8 mouse cellular contexts compared by ENCODE assay signal in the genomic region with DNA sequence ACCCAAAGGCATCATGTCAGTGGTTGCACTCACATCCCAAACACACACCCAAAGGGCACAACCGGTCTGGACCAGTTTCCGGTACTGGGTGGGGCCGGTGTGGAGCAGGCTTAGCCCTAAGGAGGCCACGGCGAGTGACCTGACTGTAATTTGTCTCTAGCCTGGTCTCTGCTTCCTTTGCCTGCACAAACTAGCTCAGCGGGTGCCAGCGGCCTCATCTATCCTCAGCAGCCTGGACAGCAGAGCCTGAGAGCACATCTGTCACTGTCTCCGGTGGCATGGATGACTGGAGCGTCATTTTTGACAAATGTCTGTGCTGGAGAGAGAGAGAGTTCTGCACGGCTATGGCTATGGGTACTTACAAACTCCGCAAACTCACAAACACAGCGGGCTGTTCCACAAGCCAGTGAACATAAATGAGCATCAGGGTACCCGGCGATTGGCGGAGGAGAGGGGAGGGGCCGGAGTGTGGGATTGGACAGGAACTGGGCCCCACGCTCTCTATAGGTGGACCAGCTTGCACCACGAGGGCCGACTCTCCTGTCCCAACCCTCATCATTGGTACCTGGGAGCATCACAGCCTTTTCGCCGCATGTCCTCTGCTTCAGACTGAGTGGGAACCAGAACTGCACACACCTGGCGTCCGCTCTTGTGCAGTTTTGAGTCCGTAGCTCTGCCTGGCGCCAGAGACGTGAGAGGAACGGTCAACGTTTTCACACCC.
DNase-seq lines count a peak whose midpoint lies in the region; ATAC-seq lines count a peak whose summit lies in the region.

No protein-coding gene starts in this region.

- peak; percentile 53; the same call in 1 of the 2 replicates for ATAC-seq in forebrain, embryonic 16.5 days
- ATAC-seq in monocyte, adult 5-6 weeks (replicated peaks; ENCODE audit: insufficient number of reproducible peaks, low FRiP score, low TSS enrichment, poor library complexity, severe bottlenecking), result no peak

- no peaks in the 10 kb centered on the region for H3K27me3 ChIP-seq in forebrain, embryonic 16.5 days (replicated peaks; ENCODE audit: control insufficient read depth, insufficient read depth, low read length)

- no peak overlapping the region for H3K4me2 ChIP-seq in forebrain, embryonic 16.5 days (ENCODE audit: low read length)

- no peak overlapping the region for H3K4me3 ChIP-seq in forebrain, embryonic 16.5 days (replicated peaks; ENCODE audit: low read length)

- peaks cover 5% of the 10 kb centered on the region; the same call in 1 of the 2 replicates for H3K4me1 ChIP-seq in forebrain, embryonic 16.5 days (replicated peaks; ENCODE audit: control insufficient read depth, insufficient read depth, low read length)

- DNase-seq in adrenal gland, adult (ENCODE audit: inconsistent age in 2 of 2, low spot score in 1 of 2), result peak; percentile 20 to 44
- no peak for DNase-seq in adrenal gland, adult 18-20 months (ENCODE audit: low spot score in 2 of 2)
- DNase-seq in kidney, postnatal 10 days, result peak; percentile 68
- peak; percentile 10 for DNase-seq in lung, postnatal 36 days
- peak; percentile 64 for DNase-seq in telencephalon, adult 2 months (ENCODE audit: low read depth, low spot score)
- no peak for DNase-seq in gastrocnemius, adult 8-10 months (ENCODE audit: low spot score in 2 of 2)

- no peak overlapping the region for H3K27ac ChIP-seq in forebrain, embryonic 16.5 days (ENCODE audit: low read length)

- H3K9me3 ChIP-seq in forebrain, embryonic 16.5 days (ENCODE audit: control insufficient read depth, low read length), result no peaks in the 10 kb centered on the region

- H3K36me3 ChIP-seq in forebrain, embryonic 16.5 days (ENCODE audit: control insufficient read depth, insufficient read depth), result no peaks in the 10 kb centered on the region

- no peak overlapping the region for H3K9ac ChIP-seq in forebrain, embryonic 16.5 days (replicated peaks; ENCODE audit: low read depth, low read length)

- WGBS in forebrain, embryonic 16.5 days, result 78% methylated on average over 28 of the region's 28 CpGs

Comparison
In these comparisons a context has a peak if more than half of its experiments do, and no peak if none do; other contexts are left out.
1. DNase-seq: peak in adrenal gland, adult (2 of 2), kidney, postnatal 10 days (single experiment), lung, postnatal 36 days (single experiment) and telencephalon, adult 2 months (single experiment); none in adrenal gland, adult 18-20 months (0 of 2) and gastrocnemius, adult 8-10 months (0 of 2).